Mouse (Mus musculus): ENCODE measurements around the gene Avpr1b. TPM values are rescaled to one million over a fixed set of nuclear protein-coding genes. Genes with fewer than 3 reads are reported as not detected.

Gene Avpr1b
- polyA plus RNA-seq, 1 experiment = 0.49 TPM

DNA sequence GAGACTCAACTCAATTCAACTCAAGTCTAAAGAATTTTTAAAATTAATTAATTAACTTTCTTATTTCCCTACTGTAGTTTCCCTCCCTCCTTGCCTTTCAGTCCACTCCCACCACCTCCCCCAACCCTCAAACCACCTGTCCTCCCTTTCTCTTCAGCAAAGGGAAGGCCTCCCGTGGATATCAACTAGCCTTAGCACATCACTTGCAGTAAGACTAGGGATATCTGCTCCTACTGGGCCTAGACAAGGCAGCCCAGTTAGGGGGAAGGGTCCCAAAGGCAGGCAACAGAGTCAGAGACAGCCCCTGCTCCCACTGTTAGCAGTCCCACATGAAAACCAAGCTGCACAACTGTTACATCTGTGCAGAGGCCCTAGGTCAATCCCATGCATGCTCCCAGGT is 17.1 kb downstream of the Avpr1b start:
- Histone ChIP-seq H3K4me1 (ENCODE audit: control insufficient read depth, insufficient read depth, low read length) (no peaks in the 10 kb centered on the region), H3K27ac (ENCODE audit: insufficient read depth, low read length) (no peak overlapping the region), H3K4me3 (ENCODE audit: low read depth, low read length) (no peak overlapping the region), H3K9ac (ENCODE audit: low read depth, poor library complexity, severe bottlenecking) (no peak overlapping the region), H3K36me3 (ENCODE audit: control insufficient read depth, insufficient read depth, low read length, poor library complexity, severe bottlenecking) (no peaks in the 10 kb centered on the region), H3K27me3 (ENCODE audit: control insufficient read depth, insufficient read depth, low read length, poor library complexity, severe bottlenecking) (no peaks in the 10 kb centered on the region), H3K9me3 (replicated peaks; ENCODE audit: control insufficient read depth, insufficient read depth, low read length, poor library complexity, severe bottlenecking) (no peaks in the 10 kb centered on the region)
- TF ChIP-seq POLR2A (IDR thresholded peaks at IDR 0.05; ENCODE audit: insufficient read depth, low read length) = no peak
- no peak for TF ChIP-seq CTCF (IDR thresholded peaks at IDR 0.05; ENCODE audit: low read depth, low read length)
- TF ChIP-seq EP300 (IDR thresholded peaks at IDR 0.05; ENCODE audit: insufficient read depth, low read depth, low read length) = no peak

DNA sequence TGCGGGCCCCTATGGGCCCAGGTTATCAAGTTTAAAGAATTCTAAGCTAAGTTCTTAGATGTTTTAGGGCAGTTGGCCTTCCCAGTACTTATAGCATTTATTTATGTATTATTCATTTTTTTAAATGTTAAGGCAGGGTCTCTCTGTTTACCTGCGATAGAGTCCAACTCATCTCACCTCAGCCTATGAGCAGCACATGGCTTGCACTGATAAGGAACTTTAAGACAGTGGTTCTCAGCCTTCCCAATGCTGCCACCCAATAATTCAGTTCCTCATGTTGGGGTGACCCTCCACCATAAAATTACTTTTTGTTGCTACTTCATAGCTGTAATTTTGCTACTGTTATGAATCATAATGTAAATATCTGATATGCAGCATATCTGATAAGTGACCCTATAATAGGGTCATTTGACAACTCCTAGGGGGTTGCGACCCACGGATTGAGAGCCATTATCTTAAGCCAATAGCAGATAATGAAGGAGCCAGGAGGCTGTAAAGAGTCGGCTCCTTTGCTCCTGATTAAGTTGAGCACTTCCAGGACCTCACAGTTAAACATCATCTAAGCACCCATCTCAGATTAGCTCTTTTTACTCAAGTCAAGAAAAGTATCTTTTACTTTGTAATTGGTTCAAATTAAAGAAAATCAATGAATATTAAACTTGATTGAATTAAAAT is 17.6 kb downstream of the Avpr1b start:
- no peaks in the 10 kb centered on the region for H3K36me3 ChIP-seq (ENCODE audit: control insufficient read depth, insufficient read depth, low read length, poor library complexity, severe bottlenecking)

DNA sequence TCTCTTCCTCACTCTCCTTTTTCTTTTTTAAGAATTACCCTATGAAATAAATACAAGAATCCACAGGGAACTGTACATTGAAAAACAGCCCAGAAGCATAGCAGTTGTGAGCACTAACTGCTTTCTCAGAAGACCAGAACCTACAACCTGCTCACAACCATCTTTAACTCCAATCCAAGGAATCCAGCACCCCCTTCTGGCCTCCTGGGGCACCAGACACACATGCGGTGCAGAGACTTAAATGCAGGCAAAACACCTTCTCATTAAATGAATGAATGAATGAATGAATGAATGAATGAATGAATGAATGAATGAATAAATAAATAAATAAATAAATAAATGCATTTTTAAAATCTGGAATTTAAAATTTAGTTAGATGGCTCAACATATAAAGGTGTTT is 19.5 kb downstream of the Avpr1b start:
- no peak overlapping the region for H3K4me3 ChIP-seq (ENCODE audit: low read depth, low read length)
- no peaks in the 10 kb centered on the region for H3K36me3 ChIP-seq (ENCODE audit: control insufficient read depth, insufficient read depth, low read length, poor library complexity, severe bottlenecking)
- no peaks in the 10 kb centered on the region for H3K4me1 ChIP-seq (ENCODE audit: control insufficient read depth, insufficient read depth, low read length)
- H3K9ac ChIP-seq (ENCODE audit: low read depth, poor library complexity, severe bottlenecking) = no peak overlapping the region
- H3K27me3 ChIP-seq (ENCODE audit: control insufficient read depth, insufficient read depth, low read length, poor library complexity, severe bottlenecking) = no peaks in the 10 kb centered on the region
- TF ChIP-seq EP300 (IDR thresholded peaks at IDR 0.05; ENCODE audit: insufficient read depth, low read depth, low read length) (no peak), POLR2A (IDR thresholded peaks at IDR 0.05; ENCODE audit: insufficient read depth, low read length) (no peak), CTCF (IDR thresholded peaks at IDR 0.05; ENCODE audit: low read depth, low read length) (peak; percentile 46)
- no peaks in the 10 kb centered on the region for H3K9me3 ChIP-seq (replicated peaks; ENCODE audit: control insufficient read depth, insufficient read depth, low read length, poor library complexity, severe bottlenecking)
- no peak overlapping the region for H3K27ac ChIP-seq (ENCODE audit: insufficient read depth, low read length)

More for the DNA sequence above, 17.6 kb downstream of the Avpr1b start:
- Histone ChIP-seq H3K9ac (ENCODE audit: low read depth, poor library complexity, severe bottlenecking) (no peak overlapping the region), H3K27me3 (ENCODE audit: control insufficient read depth, insufficient read depth, low read length, poor library complexity, severe bottlenecking) (no peaks in the 10 kb centered on the region), H3K4me3 (ENCODE audit: low read depth, low read length) (no peak overlapping the region), H3K9me3 (replicated peaks; ENCODE audit: control insufficient read depth, insufficient read depth, low read length, poor library complexity, severe bottlenecking) (no peaks in the 10 kb centered on the region), H3K27ac (ENCODE audit: insufficient read depth, low read length) (no peak overlapping the region), H3K4me1 (ENCODE audit: control insufficient read depth, insufficient read depth, low read length) (no peaks in the 10 kb centered on the region)
- no peak for TF ChIP-seq POLR2A (IDR thresholded peaks at IDR 0.05; ENCODE audit: insufficient read depth, low read length)

DNA sequence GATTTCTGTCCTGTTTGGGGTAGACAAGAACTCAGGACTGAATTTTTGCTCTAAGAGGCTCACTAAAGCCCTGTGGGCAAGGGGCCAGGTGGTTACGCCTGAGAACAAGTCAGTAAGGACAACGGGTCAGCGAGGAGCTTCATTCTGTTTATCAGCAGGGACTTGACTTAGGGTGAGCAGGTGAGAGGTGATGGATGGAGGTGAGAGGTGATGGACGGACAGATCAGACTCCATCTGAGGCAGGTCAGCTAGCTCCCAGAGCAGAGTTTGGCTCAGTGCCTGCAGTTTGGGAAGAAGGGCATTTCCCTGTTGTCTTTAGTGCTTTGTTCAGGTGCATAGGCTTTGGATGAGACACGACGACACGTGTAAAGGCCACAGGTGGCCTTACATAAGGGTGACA is 20.3 kb downstream of the Avpr1b start:
- no peak overlapping the region for H3K4me3 ChIP-seq (ENCODE audit: low read depth, low read length)
- no peak overlapping the region for H3K27ac ChIP-seq (ENCODE audit: insufficient read depth, low read length)
- no peaks in the 10 kb centered on the region for H3K27me3 ChIP-seq (ENCODE audit: control insufficient read depth, insufficient read depth, low read length, poor library complexity, severe bottlenecking)
- H3K9me3 ChIP-seq (replicated peaks; ENCODE audit: control insufficient read depth, insufficient read depth, low read length, poor library complexity, severe bottlenecking) = no peaks in the 10 kb centered on the region
- no peaks in the 10 kb centered on the region for H3K36me3 ChIP-seq (ENCODE audit: control insufficient read depth, insufficient read depth, low read length, poor library complexity, severe bottlenecking)
- H3K4me1 ChIP-seq (ENCODE audit: control insufficient read depth, insufficient read depth, low read length) = no peaks in the 10 kb centered on the region
- no peak overlapping the region for H3K9ac ChIP-seq (ENCODE audit: low read depth, poor library complexity, severe bottlenecking)
- no peak for TF ChIP-seq CTCF (IDR thresholded peaks at IDR 0.05; ENCODE audit: low read depth, low read length)
- TF ChIP-seq POLR2A (IDR thresholded peaks at IDR 0.05; ENCODE audit: insufficient read depth, low read length) = no peak
- no peak for TF ChIP-seq EP300 (IDR thresholded peaks at IDR 0.05; ENCODE audit: insufficient read depth, low read depth, low read length)

DNA sequence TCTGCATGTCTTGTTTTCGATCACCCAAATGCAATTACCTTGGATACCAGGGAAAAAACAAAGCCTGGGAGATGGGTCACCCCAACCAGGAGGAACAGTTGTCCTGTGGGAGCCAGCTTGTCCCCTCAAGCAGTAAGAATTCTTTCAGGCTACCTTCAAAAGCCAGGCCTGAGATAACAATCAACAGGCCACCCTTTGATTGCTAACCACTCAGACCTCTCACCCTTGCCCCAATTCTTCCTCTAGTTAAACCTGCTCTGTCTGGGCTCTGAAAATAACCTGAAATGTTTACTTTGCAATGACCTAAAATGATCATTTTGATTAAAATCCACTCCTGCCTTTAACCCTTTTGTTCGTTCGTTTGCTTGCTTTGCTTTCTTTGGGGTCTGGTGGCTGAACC is 24.6 kb downstream of the Avpr1b start:
- no peaks in the 10 kb centered on the region for H3K9me3 ChIP-seq (replicated peaks; ENCODE audit: control insufficient read depth, insufficient read depth, low read length, poor library complexity, severe bottlenecking)
- no peaks in the 10 kb centered on the region; the same call in 1 of the 2 replicates for H3K27me3 ChIP-seq (ENCODE audit: control insufficient read depth, insufficient read depth, low read length, poor library complexity, severe bottlenecking)
- no peak overlapping the region for H3K4me3 ChIP-seq (ENCODE audit: low read depth, low read length)
- no peaks in the 10 kb centered on the region for H3K4me1 ChIP-seq (ENCODE audit: control insufficient read depth, insufficient read depth, low read length)
- no peak for TF ChIP-seq POLR2A (IDR thresholded peaks at IDR 0.05; ENCODE audit: insufficient read depth, low read length)
- no peak for TF ChIP-seq CTCF (IDR thresholded peaks at IDR 0.05; ENCODE audit: low read depth, low read length)
- TF ChIP-seq EP300 (IDR thresholded peaks at IDR 0.05; ENCODE audit: insufficient read depth, low read depth, low read length) = no peak
- H3K36me3 ChIP-seq (ENCODE audit: control insufficient read depth, insufficient read depth, low read length, poor library complexity, severe bottlenecking) = no peaks in the 10 kb centered on the region
- no peak overlapping the region for H3K9ac ChIP-seq (ENCODE audit: low read depth, poor library complexity, severe bottlenecking)
- no peak overlapping the region for H3K27ac ChIP-seq (ENCODE audit: insufficient read depth, low read length)

DNA sequence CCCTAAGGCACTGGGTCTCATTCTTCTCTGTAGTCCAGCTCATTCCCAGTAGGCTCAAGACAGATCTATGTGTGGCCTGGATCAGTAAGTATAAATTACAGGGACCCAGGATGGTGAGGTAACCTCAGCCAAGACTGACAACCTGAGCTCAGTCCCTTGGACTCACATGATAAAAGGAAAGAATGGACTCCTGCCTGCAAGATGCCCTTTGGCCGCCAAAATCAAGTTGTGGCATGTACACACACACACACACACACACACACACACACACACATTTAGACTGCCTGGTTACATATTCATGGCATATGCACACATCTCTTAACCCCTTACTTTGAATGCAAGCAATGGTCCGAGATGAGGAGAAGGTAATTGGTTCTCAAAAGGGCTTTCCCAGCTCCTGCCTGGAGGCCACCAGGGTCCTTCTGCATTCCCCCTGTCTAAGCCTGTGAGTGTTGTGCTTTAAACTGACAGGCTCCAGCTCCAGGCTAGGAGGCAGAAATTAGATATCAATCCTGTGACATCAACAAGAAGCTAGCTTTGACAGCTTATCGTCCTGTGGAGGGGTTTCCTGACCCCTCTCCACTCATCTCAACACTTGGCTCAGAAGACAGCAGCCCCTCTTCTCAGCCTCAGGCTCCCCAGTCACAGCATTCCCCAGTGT is 25.3 kb downstream of the Avpr1b start:
- TF ChIP-seq CTCF (IDR thresholded peaks at IDR 0.05; ENCODE audit: low read depth, low read length) (no peak), EP300 (IDR thresholded peaks at IDR 0.05; ENCODE audit: insufficient read depth, low read depth, low read length) (no peak)

More for the DNA sequence above, 25.3 kb downstream of the Avpr1b start:
- H3K4me3 ChIP-seq (ENCODE audit: low read depth, low read length) = no peak overlapping the region
- H3K4me1 ChIP-seq (ENCODE audit: control insufficient read depth, insufficient read depth, low read length) = no peaks in the 10 kb centered on the region
- no peak overlapping the region for H3K9ac ChIP-seq (ENCODE audit: low read depth, poor library complexity, severe bottlenecking)
- no peak overlapping the region for H3K27ac ChIP-seq (ENCODE audit: insufficient read depth, low read length)
- H3K27me3 ChIP-seq (ENCODE audit: control insufficient read depth, insufficient read depth, low read length, poor library complexity, severe bottlenecking) = no peaks in the 10 kb centered on the region; the same call in 1 of the 2 replicates
- no peaks in the 10 kb centered on the region for H3K36me3 ChIP-seq (ENCODE audit: control insufficient read depth, insufficient read depth, low read length, poor library complexity, severe bottlenecking)
- no peaks in the 10 kb centered on the region for H3K9me3 ChIP-seq (replicated peaks; ENCODE audit: control insufficient read depth, insufficient read depth, low read length, poor library complexity, severe bottlenecking)

All from ES-Bruce4 (cell line).